Mouse (Mus musculus): ENCODE measurements around the gene Kcnt1.

The Kcnt1 gene

GRCm38 (mm10) chr2:25877736-25878268 lies 14.3 kb downstream of the Kcnt1 start:
- in situ Hi-C loops (cut with MboI; ENCODE audit: low sequenced_read_pairs) = no loop called here

- in situ Hi-C loops (cut with MboI; ENCODE audit: low sequenced_read_pairs) = no loop called here
Observed at GRCm38 (mm10) chr2:25878516-25878915, 15.0 kb downstream of the Kcnt1 start.

- in situ Hi-C loops (cut with MboI; ENCODE audit: low sequenced_read_pairs) = no loop called here
Observed at GRCm38 (mm10) chr2:25879061-25879460, 15.5 kb downstream of the Kcnt1 start.

- in situ Hi-C loops (cut with MboI; ENCODE audit: low sequenced_read_pairs) = no loop called here
Observed at GRCm38 (mm10) chr2:25882276-25882675, 18.7 kb downstream of the Kcnt1 start.

- in situ Hi-C loops (cut with MboI; ENCODE audit: low sequenced_read_pairs) = no loop called here
Observed at GRCm38 (mm10) chr2:25884756-25885155, 21.2 kb downstream of the Kcnt1 start.

GRCm38 (mm10) chr2:25887226-25887625 lies 23.7 kb downstream of the Kcnt1 start:
- in situ Hi-C loops (cut with MboI; ENCODE audit: low sequenced_read_pairs) = no loop called here

- in situ Hi-C loops (cut with MboI; ENCODE audit: low sequenced_read_pairs) = no loop called here
Observed at GRCm38 (mm10) chr2:25888144-25888543, 24.6 kb downstream of the Kcnt1 start.

- in situ Hi-C loops (cut with MboI; ENCODE audit: low sequenced_read_pairs) = no loop called here
Observed at GRCm38 (mm10) chr2:25892440-25892839, 28.9 kb downstream of the Kcnt1 start.

GRCm38 (mm10) chr2:25898970-25899369 lies 35.4 kb downstream of the Kcnt1 start:
- in situ Hi-C loops (cut with MboI; ENCODE audit: low sequenced_read_pairs) = no loop called here

- in situ Hi-C loops (cut with MboI; ENCODE audit: low sequenced_read_pairs) = no loop called here
Observed at GRCm38 (mm10) chr2:25909872-25910271, 46.3 kb downstream of the Kcnt1 start.

- in situ Hi-C loops (cut with MboI; ENCODE audit: low sequenced_read_pairs) = no loop called here
Observed at GRCm38 (mm10) chr2:25913247-25913646, 49.7 kb downstream of the Kcnt1 start.

- in situ Hi-C loops (cut with MboI; ENCODE audit: low sequenced_read_pairs) = no loop called here
Observed at GRCm38 (mm10) chr2:25914201-25914600, 50.7 kb downstream of the Kcnt1 start.

GRCm38 (mm10) chr2:25914821-25915220 lies 51.3 kb downstream of the Kcnt1 start:
- in situ Hi-C loops (cut with MboI; ENCODE audit: low sequenced_read_pairs) = no loop called here

- in situ Hi-C loops (cut with MboI; ENCODE audit: low sequenced_read_pairs) = no loop called here
Observed at GRCm38 (mm10) chr2:25918408-25918807, 54.9 kb downstream of the Kcnt1 start.

- in situ Hi-C loops (cut with MboI; ENCODE audit: low sequenced_read_pairs) = no loop called here
Observed at GRCm38 (mm10) chr2:25919972-25920371, 56.4 kb downstream of the Kcnt1 start.

GRCm38 (mm10) chr2:25923799-25924198 lies 60.3 kb downstream of the Kcnt1 start:
- in situ Hi-C loops (cut with MboI; ENCODE audit: low sequenced_read_pairs) = no loop called here

- in situ Hi-C loops (cut with MboI; ENCODE audit: low sequenced_read_pairs) = no loop called here
Observed at GRCm38 (mm10) chr2:25924934-25925333, 61.4 kb downstream of the Kcnt1 start.

GRCm38 (mm10) chr2:25927821-25928220 lies 64.3 kb downstream of the Kcnt1 start:
- in situ Hi-C loops (cut with MboI; ENCODE audit: low sequenced_read_pairs) = no loop called here

GRCm38 (mm10) chr2:25931249-25931859 lies 67.8 kb downstream of the Kcnt1 start:
- in situ Hi-C loops (cut with MboI; ENCODE audit: low sequenced_read_pairs) = no loop called here

GRCm38 (mm10) chr2:25940503-25940902 lies 77.0 kb downstream of the Kcnt1 start:
- in situ Hi-C loops (cut with MboI; ENCODE audit: low sequenced_read_pairs) = no loop called here

GRCm38 (mm10) chr2:25943822-25944221 lies 80.3 kb downstream of the Kcnt1 start:
- in situ Hi-C loops (cut with MboI; ENCODE audit: low sequenced_read_pairs) = no loop called here

- in situ Hi-C loops (cut with MboI; ENCODE audit: low sequenced_read_pairs) = no loop called here
Observed at GRCm38 (mm10) chr2:25947950-25948349, 84.4 kb downstream of the Kcnt1 start.

- in situ Hi-C loops (cut with MboI; ENCODE audit: low sequenced_read_pairs) = no loop called here
Observed at GRCm38 (mm10) chr2:25949291-25949690, 85.8 kb downstream of the Kcnt1 start.
